Mouse (Mus musculus): ENCODE data around the gene Atxn7l2.

DNA sequence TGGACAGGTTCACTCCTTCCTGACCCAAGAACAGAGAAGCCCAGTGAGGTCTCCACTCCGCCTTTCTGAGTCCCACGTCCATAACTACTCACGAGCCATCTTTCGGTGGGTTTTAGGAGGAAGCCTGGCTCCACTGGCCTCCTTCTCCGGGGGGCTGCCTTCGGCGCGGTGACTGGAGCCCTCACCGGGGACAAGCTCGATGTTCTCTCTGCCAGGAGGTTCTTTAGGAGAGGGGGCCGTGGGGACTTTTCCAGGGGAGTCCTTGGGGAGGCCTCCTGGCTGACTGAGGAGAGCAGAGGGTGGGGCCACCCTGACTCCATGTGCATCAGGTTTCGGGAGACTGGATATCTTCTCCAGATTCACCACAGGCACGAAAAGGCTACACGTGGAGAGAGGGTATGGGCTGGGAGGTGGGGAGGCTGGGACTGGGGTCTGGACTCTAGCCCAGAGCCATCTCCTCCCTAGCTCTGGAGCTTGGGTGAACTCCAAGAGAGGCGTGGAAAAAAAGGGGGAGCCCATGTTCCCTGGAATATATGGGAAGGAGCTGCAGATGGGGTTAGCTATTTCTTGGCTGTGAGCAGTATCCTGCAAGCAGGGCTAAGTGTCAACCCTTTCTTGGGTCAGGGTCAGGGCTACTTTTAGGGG, 3.9 kb downstream of the Atxn7l2 start:
- no peak for TF ChIP-seq TAL1 (IDR thresholded peaks at IDR 0.05; ENCODE audit: low read length)
- TF ChIP-seq GATA1 (IDR thresholded peaks at IDR 0.05; ENCODE audit: low read length): no peak

Data from erythroblast, embryonic 14.5 days (primary cell).